Mouse (Mus musculus) kidney, adult 11 months (tissue): ENCODE results near the gene Eva1b.

Source experiments
- DNase-seq: peaks from one replicate; pipeline ENCODE4 v3.0.0; 2022

Eva1b gene

DNA sequence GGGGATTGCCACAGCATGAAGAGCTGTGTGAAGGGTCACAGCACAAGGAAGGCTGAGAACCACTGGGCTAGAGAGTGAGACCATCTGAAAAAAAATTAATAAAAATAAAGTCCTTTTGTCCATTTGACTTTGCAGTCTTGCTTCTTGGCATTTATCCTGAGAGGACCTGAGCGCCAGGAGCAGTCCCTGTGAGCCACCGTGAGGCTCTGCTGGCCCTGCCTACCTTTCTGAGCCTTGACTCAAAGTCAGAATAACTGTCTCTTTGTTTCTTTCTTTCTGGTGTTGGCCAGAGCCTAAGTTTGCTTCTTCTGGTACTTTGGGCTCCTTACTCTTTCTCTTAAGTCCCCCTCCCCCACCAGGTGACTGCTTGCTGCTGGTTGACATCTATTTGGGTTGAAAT lies 27.0 kb upstream of the Eva1b start:
- DNase-seq = no peak

DNA sequence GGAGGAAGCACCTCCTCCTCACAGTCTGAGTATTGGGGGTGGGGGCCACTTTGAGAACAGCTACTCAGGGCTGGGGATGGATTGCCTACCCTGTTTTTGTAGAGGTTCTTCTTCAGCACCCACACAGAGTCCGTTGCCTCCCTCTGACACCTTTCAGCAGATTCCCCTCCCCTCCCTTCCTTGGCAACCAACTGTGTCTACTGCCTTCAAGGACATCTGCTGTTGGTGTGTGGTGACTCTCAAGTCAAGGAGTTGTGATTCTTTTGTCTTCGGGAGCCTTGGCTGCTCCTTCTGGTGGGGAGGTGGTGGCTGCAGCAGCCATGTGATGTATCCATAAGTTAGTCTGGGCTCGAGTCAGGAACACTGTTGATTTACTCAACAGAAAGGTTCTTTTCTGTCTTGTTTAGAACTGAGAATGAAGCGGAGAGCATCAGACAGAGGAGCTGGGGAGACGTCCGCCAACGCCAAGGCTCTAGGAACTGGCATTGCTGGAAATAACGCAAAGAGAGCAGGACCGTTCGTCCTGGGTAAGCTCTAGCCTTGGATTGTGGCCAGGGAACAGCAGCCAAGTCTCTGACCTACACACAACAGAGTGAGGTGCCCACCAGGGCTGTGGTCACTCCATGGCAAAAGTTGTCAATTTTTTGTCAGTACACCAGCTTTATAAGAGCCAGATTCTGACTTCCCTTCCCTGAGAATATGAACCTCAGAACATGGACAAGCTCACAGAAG lies 24.1 kb upstream of the Eva1b start:
- DNase-seq = no peak

DNA sequence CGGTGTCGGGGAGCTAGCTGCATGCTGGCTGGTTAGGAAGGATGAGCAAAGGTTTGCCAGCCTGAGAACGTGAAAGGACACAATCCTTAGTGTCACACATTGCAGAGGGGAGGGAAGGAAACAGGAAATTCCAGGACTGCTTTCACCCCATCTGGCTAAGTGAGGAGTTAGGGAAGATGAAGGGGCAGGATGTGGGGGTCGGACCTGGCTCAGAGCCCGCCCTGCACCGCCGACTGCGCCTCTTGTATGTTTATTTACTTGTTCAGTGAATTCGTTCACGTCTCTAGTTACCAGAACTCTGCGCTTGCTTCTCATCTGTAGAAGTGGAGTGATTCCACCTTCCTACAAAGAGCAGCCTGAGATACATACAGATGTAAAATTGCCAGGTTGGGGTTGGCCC lies 17.0 kb upstream of the Eva1b start:
- DNase-seq = peak; percentile 62

DNA sequence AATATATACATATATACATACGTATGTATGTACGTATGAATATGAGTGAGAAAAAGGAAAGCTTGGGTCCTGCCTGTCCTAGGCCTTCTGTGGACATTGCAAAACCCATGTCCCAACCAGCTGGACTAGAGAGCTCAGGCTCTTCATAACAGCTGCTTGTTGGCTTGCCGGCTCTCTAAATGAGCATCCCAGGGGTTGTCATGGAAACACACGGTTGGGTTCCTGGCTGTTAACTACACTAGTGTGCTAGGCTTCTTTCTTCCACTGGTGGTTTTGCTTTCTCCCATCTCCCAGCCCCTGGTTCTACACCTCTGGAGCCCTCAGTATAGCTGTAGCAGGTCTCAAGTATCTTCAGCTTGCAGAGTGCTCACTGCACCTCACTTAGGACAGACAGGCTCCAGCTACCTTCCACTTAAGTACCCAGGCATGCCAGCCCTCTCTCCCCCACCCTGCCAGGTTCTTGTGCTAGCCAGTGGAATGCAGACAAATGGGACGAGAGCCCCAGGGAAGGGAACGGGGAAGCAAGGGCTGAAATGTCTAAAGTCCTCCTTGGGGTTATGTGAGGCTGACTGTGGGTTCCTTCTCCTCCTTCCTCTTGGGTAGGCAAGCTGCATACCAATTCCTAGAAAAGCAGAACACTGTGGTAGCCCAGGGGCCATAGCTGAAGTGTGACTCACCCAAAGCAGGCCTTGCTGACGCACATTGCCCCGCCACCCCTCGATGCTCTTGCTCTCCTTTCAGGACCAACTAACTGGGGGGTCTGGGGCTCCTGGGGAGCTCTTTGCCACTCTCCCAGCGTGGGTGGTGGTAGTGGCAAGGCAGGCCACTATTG lies 16.0 kb upstream of the Eva1b start:
- DNase-seq = peak; percentile 75

DNA sequence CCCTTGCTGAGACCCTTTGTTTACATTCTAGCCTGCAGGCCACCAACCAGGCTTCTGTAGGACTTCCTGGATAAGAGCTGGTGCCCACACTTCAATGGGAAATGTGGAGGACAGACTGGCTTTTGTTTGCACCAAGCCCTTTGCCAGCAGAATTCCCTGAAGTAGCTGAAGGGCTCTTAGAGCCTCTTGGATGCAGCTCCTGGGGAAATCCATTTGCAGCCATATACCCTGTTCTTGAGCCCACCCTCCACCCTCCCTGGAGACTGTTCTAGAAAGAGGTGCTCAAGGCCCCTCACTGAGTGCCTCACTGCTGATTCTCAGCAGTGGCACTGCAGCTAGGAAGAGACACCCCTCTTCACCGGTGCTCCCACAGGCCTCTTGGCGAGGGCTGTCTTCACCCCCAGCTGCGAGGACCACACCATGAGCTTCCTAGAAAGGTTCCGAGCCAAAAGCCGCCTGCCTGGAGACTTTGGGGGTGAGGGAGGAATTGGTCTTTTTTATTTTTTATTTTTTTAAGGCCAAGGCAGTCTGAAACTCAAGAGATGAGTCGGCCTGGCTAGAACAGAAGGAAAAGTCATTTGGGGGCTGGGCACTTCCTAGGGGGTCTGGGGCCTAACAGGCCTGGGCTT lies 14.8 kb upstream of the Eva1b start:
- no peak for DNase-seq

DNA sequence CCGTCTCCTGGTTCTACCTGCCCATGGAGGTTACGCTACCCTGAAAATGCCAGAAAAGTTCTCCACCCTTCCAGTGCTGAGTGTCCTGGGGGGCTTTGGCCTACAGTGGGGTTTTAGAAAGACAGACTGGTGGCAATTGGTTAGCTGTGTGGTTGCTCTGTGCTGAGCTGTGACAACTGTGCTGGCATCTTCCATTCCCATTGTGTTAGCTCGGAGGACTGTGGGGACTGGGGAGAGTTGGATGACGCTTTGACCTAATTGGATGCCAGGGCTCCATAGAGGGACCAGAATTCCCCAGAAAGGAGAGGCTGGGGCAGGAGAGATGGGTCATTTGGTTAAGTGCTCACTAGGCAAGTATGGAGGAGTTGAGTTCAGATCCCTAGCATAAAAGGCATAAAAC lies 13.3 kb upstream of the Eva1b start:
- no peak for DNase-seq

DNA sequence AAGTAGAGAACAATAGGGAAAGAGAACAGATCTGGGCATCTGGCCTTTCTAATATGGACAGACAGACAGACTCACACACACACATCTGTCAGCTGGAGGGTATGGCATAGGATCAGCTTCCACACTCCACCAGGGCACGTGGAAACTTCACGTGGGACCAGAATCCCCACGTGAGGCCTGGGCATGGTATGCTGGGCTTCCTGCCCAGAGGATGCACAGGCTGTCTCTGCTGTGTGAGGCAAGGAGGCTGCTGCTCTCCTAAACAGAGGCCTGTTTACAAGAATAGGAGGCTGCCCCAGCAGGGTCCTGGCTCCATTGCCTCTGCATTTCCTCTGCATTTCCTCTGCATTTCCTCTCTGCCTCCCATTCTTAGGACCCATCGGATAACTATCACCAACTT lies 12.9 kb upstream of the Eva1b start:
- no peak for DNase-seq

DNA sequence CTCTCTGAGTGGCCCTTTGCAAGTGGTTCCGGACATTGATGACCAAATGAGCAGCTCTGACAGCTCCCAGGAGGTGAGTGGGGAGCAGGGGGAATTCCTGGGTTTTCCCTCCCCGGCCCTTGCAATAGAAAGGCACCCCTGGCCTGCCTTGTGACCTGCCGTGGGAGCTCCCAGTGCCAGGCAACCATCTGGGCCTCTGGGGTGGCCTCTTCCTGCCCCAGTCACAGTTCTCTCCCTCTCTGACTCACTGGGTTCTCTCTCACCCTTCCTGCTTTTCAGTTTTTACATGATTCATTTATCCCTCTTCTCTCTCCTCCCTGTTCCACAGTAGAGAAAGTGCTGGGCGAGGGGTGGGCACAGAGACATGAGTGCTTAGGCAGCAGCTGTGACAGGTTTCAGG lies 9.8 kb upstream of the Eva1b start:
- no peak for DNase-seq

DNA sequence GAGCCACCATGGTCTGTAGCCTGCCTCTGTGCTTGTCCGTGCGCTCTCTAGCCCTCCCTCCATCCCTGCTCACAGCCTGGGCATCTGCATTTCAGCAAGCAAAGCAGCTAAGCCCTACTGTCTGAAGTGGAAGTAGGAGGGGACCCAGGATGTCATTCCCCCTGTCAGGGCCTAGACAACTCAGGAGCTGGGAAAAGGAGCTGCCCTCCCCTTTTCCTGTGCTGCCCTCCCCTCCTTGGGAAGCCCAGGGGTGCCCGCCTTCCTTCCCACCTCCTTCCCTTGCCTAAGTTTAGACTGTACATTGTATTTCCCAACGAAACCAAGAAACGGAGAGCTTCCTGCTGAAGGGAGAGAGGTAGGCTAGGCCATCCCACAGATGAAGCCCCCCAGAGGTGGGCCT lies 6.5 kb upstream of the Eva1b start:
- no peak for DNase-seq

DNA sequence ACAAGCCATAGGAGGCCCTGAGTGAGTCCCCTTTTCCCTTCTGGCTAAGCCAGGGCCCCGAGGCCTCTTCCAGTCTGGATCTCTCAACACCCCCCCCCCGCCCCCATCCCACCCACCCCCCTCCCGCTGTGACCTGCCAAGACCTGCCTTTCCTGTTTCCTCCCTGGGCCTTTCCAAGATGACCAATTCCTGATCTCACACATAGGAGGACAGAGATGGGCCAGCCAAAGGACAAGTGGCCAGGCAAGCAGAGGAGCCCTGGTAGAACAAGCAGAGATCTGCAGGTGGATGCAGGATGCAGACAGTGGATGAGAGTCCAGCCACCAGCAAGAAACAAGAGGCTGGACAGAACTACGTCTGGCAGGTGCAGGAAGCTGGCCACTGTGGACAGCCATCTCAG lies 2.1 kb upstream of the Eva1b start:
- no peak for DNase-seq

DNA sequence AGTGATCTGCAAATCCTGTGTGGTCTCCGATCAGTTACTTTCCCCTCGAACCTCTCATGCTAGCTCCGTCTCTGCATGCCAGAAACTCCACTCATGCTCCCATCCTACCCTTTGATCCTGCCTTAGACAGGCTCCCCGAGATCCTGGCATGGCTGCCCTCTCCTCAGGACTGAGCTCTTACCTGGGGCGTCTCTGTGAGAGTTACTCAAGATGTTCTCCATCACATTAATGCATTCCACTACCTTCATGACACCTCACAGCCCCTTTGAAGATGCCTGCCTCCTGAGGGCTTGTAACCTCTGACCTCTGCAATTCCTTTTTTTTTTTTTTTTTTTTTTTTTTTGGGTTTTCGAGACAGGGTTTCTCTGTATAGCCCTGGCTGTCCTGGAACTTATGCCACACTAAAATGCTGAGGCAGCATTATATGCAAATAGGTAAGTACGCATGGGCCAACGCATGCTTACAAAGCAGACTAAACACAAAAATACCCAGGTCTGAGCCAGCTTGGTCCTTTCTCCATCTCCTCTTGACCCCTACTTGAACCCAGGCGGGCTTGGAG lies 491 bp upstream of the Eva1b start:
- DNase-seq = no peak

DNA sequence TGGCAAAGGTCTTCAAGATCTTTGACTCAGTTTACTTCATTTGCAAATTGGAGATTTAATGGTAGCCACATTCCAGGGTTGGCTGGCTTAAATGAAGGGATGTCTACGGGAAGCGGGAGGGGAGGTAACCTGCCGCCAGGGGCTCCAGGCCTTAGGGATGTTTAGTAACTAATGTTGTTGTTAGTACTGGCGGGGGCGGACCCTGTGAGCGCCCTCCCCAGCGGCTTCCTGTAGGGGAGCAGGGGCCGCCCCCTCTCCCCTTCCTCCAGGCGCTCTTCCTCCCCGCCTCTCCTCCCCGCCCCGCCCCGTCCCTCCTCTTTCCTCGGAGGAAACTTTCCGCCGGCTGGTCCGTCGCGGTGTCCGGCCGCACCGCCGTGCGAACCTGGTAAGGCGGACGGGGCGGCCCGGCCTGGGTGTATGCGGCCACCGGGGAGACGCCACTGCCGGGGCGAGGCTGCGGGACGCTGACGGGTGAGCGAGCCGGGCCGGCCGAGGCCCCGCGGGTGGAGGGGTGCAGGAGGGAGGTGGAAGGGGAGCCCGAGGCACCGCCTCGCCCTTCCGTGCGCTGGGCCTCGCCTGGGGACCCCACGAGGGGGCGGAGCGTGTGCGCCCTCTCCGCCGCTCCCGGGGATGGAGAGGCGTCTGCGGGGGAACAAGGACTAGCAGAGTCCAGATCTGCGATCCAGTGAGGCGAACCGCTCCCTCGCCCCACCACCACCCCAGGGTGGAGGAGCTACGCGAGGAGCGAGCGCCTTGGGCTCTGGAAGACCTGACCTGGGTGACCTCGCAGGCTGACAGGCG lies 817 bp downstream of the Eva1b start:
- DNase-seq = peak; percentile 78

DNA sequence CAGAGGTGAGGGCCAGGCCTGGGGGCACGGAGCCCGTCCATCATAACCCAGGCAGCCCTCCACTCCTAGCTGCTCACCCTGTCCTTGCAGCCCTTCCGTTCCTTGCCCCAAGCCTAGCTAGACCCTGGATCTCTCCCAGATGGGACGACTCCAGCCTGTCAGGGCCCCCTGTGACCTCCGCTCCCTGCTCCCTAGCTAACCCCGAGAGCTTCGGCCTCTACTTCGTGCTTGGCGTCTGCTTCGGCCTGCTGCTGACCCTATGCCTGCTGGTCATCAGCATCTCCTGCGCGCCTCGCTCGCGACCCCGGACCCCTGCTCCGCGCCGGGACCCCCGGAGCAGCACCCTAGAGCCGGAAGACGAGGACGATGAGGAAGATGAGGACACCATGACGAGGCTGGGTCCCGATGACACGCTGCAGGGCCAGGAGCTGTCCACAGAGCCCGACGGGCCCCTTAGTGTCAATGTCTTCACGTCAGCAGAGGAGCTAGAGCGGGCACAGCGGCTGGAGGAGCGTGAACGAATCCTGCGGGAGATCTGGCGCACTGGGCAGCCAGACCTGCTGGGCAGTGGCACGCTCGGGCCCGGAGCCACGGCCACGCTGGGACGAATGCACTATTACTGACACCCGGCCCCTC lies 1.6 kb downstream of the Eva1b start:
- DNase-seq = peak; percentile 55

DNA sequence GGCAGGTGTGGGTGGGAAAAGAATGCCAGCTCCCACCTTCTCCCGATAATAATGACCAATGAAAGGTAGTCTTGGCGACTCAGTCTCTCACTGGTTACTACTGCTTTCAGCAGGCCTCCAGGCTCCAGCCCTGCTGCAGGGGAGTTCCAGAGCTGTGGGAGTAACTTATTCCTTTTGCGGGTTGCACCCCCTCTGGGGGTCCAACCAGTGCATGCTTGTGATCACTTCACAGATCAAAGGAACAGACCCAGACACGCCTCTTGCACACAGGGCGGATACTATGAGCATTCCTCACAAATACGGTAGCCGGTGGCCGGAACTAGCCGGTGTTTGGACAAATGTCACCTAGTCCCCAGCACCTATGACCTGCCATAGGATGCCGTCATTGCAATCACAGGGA lies 2.3 kb downstream of the Eva1b start:
- DNase-seq = peak; percentile 55

DNA sequence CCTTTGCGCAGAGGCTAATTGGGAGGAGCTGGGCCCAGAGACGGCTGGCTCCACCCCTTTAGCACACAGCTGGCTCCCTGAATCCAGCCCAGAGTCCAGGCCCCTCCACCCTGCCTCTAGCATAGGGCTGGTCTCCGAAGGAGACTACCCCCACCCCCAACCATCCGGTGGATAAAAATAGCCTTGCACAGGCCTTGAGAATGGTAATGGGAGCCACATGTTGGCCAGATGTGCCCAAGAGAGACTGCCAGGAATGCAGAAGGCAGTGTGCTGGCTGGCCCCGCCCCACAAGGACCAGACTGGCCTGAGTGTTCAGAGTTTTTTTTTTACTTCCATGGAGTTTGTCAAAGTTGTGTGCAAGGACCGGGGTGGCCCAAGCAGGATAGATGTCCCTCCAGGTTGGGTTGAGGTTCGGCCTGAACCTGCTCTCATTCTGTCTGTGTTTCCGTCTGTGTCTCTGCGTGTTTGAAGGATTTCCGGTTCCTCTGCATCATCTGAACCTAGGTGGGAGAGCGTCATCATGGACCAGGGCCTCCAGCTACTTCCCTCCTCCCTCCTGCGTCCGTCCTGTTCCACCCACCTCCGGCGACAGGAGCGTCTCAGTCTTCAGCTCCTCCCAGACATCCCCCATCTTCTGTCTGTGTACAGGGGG lies 2.9 kb downstream of the Eva1b start:
- peak; percentile 86 for DNase-seq

DNA sequence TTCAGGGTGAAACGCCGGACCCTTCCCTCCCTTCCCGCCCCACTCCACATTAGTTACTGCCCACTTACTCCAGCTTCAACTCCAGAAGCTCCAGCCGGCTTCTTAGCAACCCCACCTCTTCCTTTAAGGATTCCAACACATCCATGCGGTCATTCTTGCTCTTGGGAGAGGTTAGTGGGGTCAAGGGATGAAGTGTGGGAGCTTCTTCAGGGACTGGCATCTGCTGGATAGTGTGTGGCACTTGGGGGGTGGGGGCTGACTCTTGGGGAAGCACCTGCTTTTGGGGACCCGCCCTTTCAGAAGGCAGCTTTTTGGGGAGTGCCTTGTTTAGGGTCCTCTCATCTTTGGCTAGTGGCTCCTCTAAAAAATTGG lies 3.4 kb downstream of the Eva1b start:
- DNase-seq = no peak

DNA sequence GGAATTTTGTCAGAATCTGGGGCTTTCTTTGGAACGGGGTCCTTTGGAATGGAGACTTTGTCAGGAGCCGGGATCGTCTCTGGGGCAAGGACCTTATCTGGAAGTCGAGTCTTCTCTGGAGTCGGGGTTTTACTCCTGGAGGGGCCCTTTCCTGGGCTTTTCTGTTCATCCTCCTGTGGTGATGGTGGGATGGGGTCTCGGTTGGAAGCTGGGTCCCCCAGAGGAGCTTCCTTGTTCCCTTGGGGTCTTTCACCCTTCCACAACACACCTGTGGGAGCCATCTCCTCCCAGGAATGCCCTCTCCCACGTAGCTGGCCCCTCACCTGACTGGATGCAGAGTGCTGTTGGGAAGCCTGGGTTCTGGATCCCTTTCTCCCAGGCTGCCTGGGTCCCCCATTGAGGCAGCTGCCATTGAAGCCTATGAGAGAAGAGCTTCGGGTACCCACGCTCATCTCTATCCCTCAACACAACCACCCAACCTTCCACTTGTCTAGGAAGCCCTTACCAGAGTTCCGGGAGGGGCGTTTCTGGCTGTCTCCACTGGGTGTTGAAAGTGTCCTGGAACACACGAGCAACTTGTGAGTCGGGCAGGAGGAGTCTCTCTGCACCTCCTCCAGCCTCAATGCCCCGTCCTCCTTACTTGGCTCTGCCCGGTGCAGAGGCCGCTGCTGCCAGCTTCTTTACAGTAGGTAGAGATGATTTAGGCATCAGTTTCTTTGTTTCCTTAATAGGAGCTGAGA lies 4.3 kb downstream of the Eva1b start:
- no peak for DNase-seq

DNA sequence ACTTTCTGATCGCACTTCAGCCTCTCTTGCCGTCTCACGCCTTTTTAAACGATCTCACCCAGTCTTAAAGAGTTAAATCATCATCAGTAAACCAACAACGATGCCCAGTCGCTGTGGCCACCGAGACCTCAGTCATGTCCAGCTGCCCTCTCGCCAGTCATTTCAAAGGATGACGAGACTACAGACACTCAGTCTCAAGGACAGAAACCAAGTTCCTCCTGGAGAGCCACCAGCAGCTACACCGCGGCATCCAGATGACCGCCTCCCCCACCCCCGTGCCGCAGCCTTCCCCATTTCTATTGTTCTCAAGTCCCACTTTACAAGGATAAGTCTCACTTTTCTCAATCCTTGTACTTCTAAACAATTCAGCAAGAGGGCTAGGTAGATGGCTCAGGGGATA lies 5.3 kb downstream of the Eva1b start:
- DNase-seq = no peak

DNA sequence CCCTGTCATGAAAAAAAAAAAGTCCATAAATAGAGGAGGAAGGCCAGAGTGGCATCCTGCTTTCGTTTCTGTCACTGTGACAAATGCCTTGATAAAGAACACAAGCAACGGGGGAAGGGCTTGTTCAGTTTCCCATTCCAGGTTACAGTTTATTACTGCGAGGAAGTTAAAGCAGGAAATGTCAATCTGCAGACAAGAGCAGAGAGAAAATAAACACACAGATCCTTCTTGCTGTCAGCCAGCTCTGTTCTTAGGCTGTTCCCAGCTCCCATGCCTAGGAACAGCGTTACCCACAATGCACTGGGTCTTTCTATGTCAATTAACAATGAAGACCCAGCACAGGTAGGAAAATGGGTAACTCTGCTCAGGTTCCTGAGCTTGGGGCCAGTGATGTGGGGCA lies 7.6 kb downstream of the Eva1b start:
- peak; percentile 56 for DNase-seq

DNA sequence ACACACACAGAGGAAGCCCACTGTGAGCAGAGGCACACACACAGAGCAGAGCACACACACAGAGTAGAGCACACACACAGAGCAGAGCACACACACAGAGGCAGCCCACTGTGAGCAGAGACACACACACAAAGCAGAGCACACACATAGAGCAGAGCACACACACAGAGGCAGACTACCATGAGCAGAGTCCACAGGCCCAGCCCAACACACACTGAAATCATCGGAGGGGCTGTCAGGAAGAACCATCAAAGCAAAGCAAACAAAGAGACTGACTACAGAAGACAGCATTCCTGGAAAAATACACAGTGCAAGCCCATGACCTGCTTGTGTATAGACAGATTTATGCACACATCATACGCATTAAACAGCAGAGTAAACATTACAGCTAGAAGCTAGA lies 8.3 kb downstream of the Eva1b start:
- no peak for DNase-seq

DNA sequence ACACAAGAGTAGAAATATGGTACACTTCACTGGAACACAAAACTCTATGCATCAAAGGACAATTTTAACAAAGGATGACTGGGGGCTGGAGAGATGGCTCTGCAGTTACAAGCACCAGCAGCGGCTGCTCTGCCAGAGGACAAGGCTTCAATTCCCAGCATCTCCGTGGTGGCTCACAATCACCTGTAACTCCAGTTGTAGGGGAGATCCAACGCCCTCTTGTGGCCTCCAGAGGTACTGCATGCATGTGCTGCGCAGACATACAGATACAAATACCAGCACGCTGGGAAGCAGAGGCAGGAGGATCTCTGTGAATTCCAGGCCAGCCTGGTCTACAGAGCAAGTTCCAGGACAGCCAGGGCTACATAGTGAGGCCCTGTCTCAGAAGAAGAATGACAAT lies 9.1 kb downstream of the Eva1b start:
- no peak for DNase-seq
